Mouse (Mus musculus): ENCODE results near the gene Reps2. TPM values are rescaled to one million over a fixed set of nuclear protein-coding genes. Genes with fewer than 3 reads are reported as not detected.

The Reps2 gene
- total and polyA plus RNA-seq, 3 experiments: 0.06 TPM; not detected in 2

GRCm38 (mm10) chrX:162679506-162679905 lies 36.1 kb upstream of the Reps2 start:
- no peak overlapping the region for H3K9ac ChIP-seq (ENCODE audit: insufficient read depth, low read depth)
- no peaks in the 10 kb centered on the region for H3K36me3 ChIP-seq (replicated peaks in 1 of 2; ENCODE audit: control insufficient read depth in 1 of 2, insufficient read depth in 1 of 2, low read length in 1 of 2)
- no peaks in the 10 kb centered on the region for H3K9me3 ChIP-seq (replicated peaks; ENCODE audit: low read length)
- TF ChIP-seq MXI1 (IDR thresholded peaks at IDR 0.05; ENCODE audit: low read depth, low read length): no peak
- TF ChIP-seq GABPA (IDR thresholded peaks at IDR 0.05; ENCODE audit: insufficient replicate concordance, low read depth, low read length): no peak
- no peak for TF ChIP-seq MAFK (IDR thresholded peaks at IDR 0.05; ENCODE audit: insufficient replicate concordance, low read length)
- no peak for TF ChIP-seq USF1 (IDR thresholded peaks at IDR 0.05; ENCODE audit: low read depth, low read length)
- H3K4me2 ChIP-seq (ENCODE audit: insufficient read depth, low read depth, poor library complexity, severe bottlenecking): no peak overlapping the region
- no peaks in the 10 kb centered on the region for H3K27me3 ChIP-seq (replicated peaks)
- no peak for DNase-seq (ENCODE audit: extremely low read depth)
- dilution Hi-C loops (cut with MboI; ENCODE audit: extremely low pct_ligation_motif_present, extremely low pct_unique_long_range_greater_than_20kb, low sequenced_read_pairs): no loop called here
- in situ Hi-C loops (cut with MboI; ENCODE audit: low pct_ligation_motif_present, low pct_unique_long_range_greater_than_20kb, low sequenced_read_pairs): no loop called here
- no peak overlapping the region for H3K27ac ChIP-seq (ENCODE audit: insufficient read depth, low read depth)
- H3K4me1 ChIP-seq (ENCODE audit: control insufficient read depth in 1 of 2, insufficient read depth in 2 of 2): peaks cover 0 to 3% of the 10 kb centered on the region in 2 experiments; a peak in 2 of 4 replicates
- no peak overlapping the region for H3K4me3 ChIP-seq (replicated peaks in 1 of 3; ENCODE audit: low read depth in 2 of 3, low read length in 2 of 3, poor library complexity in 1 of 3)
- H3K79me2 ChIP-seq (replicated peaks; ENCODE audit: control insufficient read depth, extremely low read depth, insufficient read depth, poor library complexity, severe bottlenecking): no peaks in the 10 kb centered on the region

- Histone ChIP-seq H3K9me3 (replicated peaks; ENCODE audit: low read length) (no peaks in the 10 kb centered on the region), H3K4me1 (ENCODE audit: control insufficient read depth in 1 of 2, insufficient read depth in 2 of 2) (peaks cover 0 to 3% of the 10 kb centered on the region in 2 experiments; a peak in 2 of 4 replicates), H3K9ac (ENCODE audit: insufficient read depth, low read depth) (no peak overlapping the region), H3K79me2 (replicated peaks; ENCODE audit: control insufficient read depth, extremely low read depth, insufficient read depth, poor library complexity, severe bottlenecking) (no peaks in the 10 kb centered on the region), H3K27me3 (replicated peaks) (no peaks in the 10 kb centered on the region), H3K4me3 (replicated peaks in 1 of 3; ENCODE audit: low read depth in 2 of 3, low read length in 2 of 3, poor library complexity in 1 of 3) (no peak overlapping the region), H3K4me2 (ENCODE audit: insufficient read depth, low read depth, poor library complexity, severe bottlenecking) (no peak overlapping the region), H3K36me3 (replicated peaks in 1 of 2; ENCODE audit: control insufficient read depth in 1 of 2, insufficient read depth in 1 of 2, low read length in 1 of 2) (no peaks in the 10 kb centered on the region), H3K27ac (ENCODE audit: insufficient read depth, low read depth) (no peak overlapping the region)
- TF ChIP-seq CHD1 (IDR thresholded peaks at IDR 0.05; ENCODE audit: low read depth, low read length): no peak
- TF ChIP-seq ZKSCAN1 (IDR thresholded peaks at IDR 0.05; ENCODE audit: borderline replicate concordance, low read depth, low read length): no peak
- TF ChIP-seq PAX5 (IDR thresholded peaks at IDR 0.05; ENCODE audit: low read length): no peak
- TF ChIP-seq MYC (IDR thresholded peaks at IDR 0.05; ENCODE audit: low read depth, low read length): no peak
- no peak for TF ChIP-seq IRF4 (IDR thresholded peaks at IDR 0.05; ENCODE audit: low read depth, low read length)
- TF ChIP-seq RAD21 (IDR thresholded peaks at IDR 0.05; ENCODE audit: low read depth, low read length): no peak
- no peak for TF ChIP-seq ZC3H11A (IDR thresholded peaks at IDR 0.05; ENCODE audit: low read depth, low read length)
- TF ChIP-seq TCF12 (IDR thresholded peaks at IDR 0.05; ENCODE audit: low read depth, low read length): no peak
- TF ChIP-seq GABPA (IDR thresholded peaks at IDR 0.05; ENCODE audit: insufficient replicate concordance, low read depth, low read length): no peak
- TF ChIP-seq MXI1 (IDR thresholded peaks at IDR 0.05; ENCODE audit: low read depth, low read length): no peak
- TF ChIP-seq ZMIZ1 (IDR thresholded peaks at IDR 0.05; ENCODE audit: low read depth, low read length): no peak
- TF ChIP-seq HCFC1 (IDR thresholded peaks at IDR 0.05; ENCODE audit: low read depth, low read length): no peak
- TF ChIP-seq UBTF (IDR thresholded peaks at IDR 0.05; ENCODE audit: low read depth, low read length): no peak
- no peak for TF ChIP-seq CHD2 (IDR thresholded peaks at IDR 0.05; ENCODE audit: low read length)
- no peak for TF ChIP-seq E2F4 (IDR thresholded peaks at IDR 0.05; ENCODE audit: insufficient replicate concordance, low read depth, low read length)
- TF ChIP-seq JUN (IDR thresholded peaks at IDR 0.05; ENCODE audit: insufficient read depth, low read depth, low read length): no peak
- no peak for TF ChIP-seq JUND (conservative IDR thresholded peaks at IDR 0.05; ENCODE audit: low read depth, low read length)
- no peak for TF ChIP-seq BHLHE40 (IDR thresholded peaks at IDR 0.05; ENCODE audit: low read depth, low read length)
- in situ Hi-C loops (cut with MboI; ENCODE audit: low pct_ligation_motif_present, low pct_unique_long_range_greater_than_20kb, low sequenced_read_pairs): no loop called here
- dilution Hi-C loops (cut with MboI; ENCODE audit: extremely low pct_ligation_motif_present, extremely low pct_unique_long_range_greater_than_20kb, low sequenced_read_pairs): no loop called here
- DNase-seq (ENCODE audit: extremely low read depth): no peak
These were observed 35.4 kb upstream of the Reps2 start for GRCm38 (mm10) chrX:162678820-162679219.
